Mouse (Mus musculus) limb, embryonic 14.5 days (tissue): Measurements from ENCODE around the gene Gsn. TPM values are rescaled to one million over a fixed set of nuclear protein-coding genes. Genes with fewer than 3 reads are reported as not detected.

Experiments used
- ATAC-seq: fragments of 200-750 bp; cut with Nextera tagmentation; 2 replicates; pipeline ENCODE4 v1.8.0; 2017; ENCODE audit warnings: low read depth, moderate number of reproducible peaks, moderate TSS enrichment; ENCODE audit not compliant: low FRiP score
- DNase-seq: peaks from one replicate; pipeline ENCODE4 v3.0.0-alpha.2; 2015; ENCODE audit warnings: low spot score
- H3K27ac ChIP-seq: fragments of 300-500 bp; sonication (generic); replicated peaks from 2 replicates; pipeline ENCODE4 v1.5.1; 2014; ENCODE audit warnings: low read depth, mild to moderate bottlenecking, low read length, moderate library complexity, mixed read lengths
- H3K27me3 ChIP-seq: fragments of 300-500 bp; sonication (generic); 2 replicates; pipeline ENCODE4 v1.6.1; 2014; ENCODE audit warnings: low read length, mixed read lengths; ENCODE audit not compliant: control insufficient read depth, insufficient read depth
- H3K36me3 ChIP-seq: fragments of 300-500 bp; sonication (generic); 2 replicates; pipeline ENCODE4 v1.6.1; 2014; ENCODE audit warnings: mild to moderate bottlenecking, low read length, moderate library complexity, mixed read lengths; ENCODE audit not compliant: control insufficient read depth, insufficient read depth
- H3K4me1 ChIP-seq: fragments of 300-500 bp; sonication (generic); 2 replicates; pipeline ENCODE4 v1.6.1; 2014; ENCODE audit warnings: antibody characterized with exemption, low read length, mixed read lengths; ENCODE audit not compliant: control insufficient read depth, insufficient read depth
- H3K4me2 ChIP-seq: fragments of 300-500 bp; sonication (generic); replicated peaks from 2 replicates; pipeline ENCODE4 v1.6.1; 2014; ENCODE audit warnings: low read depth, mild to moderate bottlenecking, low read length, moderate library complexity; ENCODE audit not compliant: severe bottlenecking
- H3K4me3 ChIP-seq: fragments of 300-500 bp; sonication (generic); replicated peaks from 2 replicates; pipeline ENCODE4 v1.5.1; 2014; ENCODE audit warnings: low read length
- H3K9ac ChIP-seq: fragments of 300-500 bp; sonication (generic); 2 replicates; pipeline ENCODE4 v1.6.1; 2014; ENCODE audit warnings: mild to moderate bottlenecking, low read depth, low read length, moderate library complexity; ENCODE audit not compliant: severe bottlenecking
- H3K9me3 ChIP-seq: fragments of 300-500 bp; sonication (generic); 2 replicates; pipeline ENCODE4 v1.6.1; 2016; ENCODE audit warnings: low read length; ENCODE audit not compliant: control insufficient read depth
- POLR2A ChIP-seq: fragments of 200-500 bp; IDR thresholded peaks from 2 replicates; pipeline ENCODE4 v1.8.0; 2012; ENCODE audit warnings: inconsistent platforms, mild to moderate bottlenecking, moderate library complexity, borderline replicate concordance; ENCODE audit not compliant: insufficient read depth, insufficient read length; ENCODE audit errors: extremely low read depth
- WGBS: fragments of 180-500 bp; shearing (Covaris S2); extraction: QIAGEN DNeasy Blood & Tissue Kit; methylation state at CpG from one replicate; pipeline ENCODE4 v1.1.7; 2014; 5-methylcytosine and 5-hydroxymethylcytosine counted together
- polyA plus RNA-seq, 2 experiments: library from polyadenylated mRNA; depleted of rRNA in 1 of 2; stranded (reverse) in 1 of 2; unstranded in 1 of 2; fragments of >200 nt; fragmentation: Nextera tagmentation in 1 of 2; extraction: Ambion mirVana in 1 of 2; gene quantifications; 2 replicates each; pipeline versions ENCODE4 v1.2.1 to v1.2.3; 2012 to 2014

Gsn gene
- 160 and 163 TPM in 2 replicates for polyA plus RNA-seq (2012; rRNA removed)
- 196 and 214 TPM in 2 replicates for polyA plus RNA-seq (2014; fragmentation: Nextera tagmentation; extraction: Ambion mirVana)

DNA sequence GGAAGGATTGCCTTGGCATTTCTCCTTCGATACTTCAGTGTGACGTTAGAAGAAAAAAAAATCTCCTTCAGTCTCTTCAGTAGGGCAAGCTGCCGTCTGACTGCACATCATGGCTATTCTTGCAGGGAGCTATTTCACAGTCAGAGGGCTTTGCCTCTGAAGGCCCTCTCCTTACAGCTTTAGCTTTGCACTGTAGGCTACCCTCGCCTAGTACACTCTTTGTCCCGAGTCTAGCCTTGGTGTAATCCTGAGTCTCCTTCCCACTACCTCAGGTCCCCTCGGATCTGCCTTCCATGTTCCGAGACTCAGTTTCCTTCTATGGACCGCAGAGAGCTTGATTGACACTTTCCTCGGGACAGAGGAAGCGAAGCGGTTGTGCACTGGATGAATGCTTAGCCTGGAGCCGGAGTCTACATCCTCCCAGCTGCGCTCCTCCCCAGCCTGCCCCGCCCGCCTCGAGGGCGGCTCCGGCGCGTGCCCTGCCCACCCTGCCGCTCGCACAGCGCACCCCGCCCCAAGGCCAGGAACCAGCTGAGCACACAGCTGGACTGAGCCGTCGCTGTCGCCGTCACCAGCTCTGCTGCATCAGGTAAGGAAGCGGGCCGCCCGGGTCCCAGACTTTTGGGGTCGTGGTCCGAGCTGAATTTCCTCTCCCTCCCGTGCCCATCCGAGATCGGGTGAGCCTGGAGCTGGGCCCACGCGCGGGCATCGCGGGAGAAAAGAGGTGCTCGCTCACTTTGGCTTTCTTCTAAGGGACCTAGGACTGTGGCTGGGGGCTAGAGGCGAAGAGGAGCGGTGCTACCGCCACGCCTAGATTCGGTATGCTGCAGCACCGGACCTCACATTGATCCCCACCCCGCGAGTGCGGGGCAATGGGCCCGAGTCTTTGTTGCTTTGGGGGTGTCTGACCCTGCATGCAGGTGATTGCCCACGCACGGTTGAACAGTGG is at the start of gene Gsn:
TSS of gene Gsn (plus strand) at position 496 of the 949 bp plus-strand sequence.
- peak; percentile 78 for DNase-seq
- H3K36me3 ChIP-seq, result no peaks in the 10 kb centered on the region
- TF ChIP-seq POLR2A, result peak; percentile 46; the same call in 1 of the 2 replicates
- H3K4me3 ChIP-seq, result peak within 1 kb of the TSS; percentile 65
- no peak within 1 kb of the TSS for H3K27ac ChIP-seq
- peak within 1 kb of the TSS; percentile 65 for H3K9ac ChIP-seq
- ATAC-seq, result peak; percentile 93
- H3K27me3 ChIP-seq, result peaks cover 8% of the 10 kb centered on the region; the same call in 1 of the 2 replicates
- no peaks in the 10 kb centered on the region for H3K9me3 ChIP-seq
- 4% methylated on average over 52 of the region's 54 CpGs for WGBS
- H3K4me1 ChIP-seq, result peaks cover 28% of the 10 kb centered on the region
- peak within 1 kb of the TSS; percentile 95 for H3K4me2 ChIP-seq

GRCm38 (mm10) chr2:35206761-35207160 is 49.4 kb upstream of the Gsn start:
- no peak for ATAC-seq
- Histone ChIP-seq H3K4me3 (no peak overlapping the region), H3K27me3 (no peaks in the 10 kb centered on the region), H3K9me3 (no peaks in the 10 kb centered on the region), H3K4me2 (no peak overlapping the region), H3K36me3 (no peaks in the 10 kb centered on the region), H3K4me1 (no peaks in the 10 kb centered on the region), H3K9ac (no peak overlapping the region), H3K27ac (no peak overlapping the region)
- WGBS, result 83% methylated on average over 3 of the region's 3 CpGs
- DNase-seq, result no peak
- TF ChIP-seq POLR2A, result no peak

DNA sequence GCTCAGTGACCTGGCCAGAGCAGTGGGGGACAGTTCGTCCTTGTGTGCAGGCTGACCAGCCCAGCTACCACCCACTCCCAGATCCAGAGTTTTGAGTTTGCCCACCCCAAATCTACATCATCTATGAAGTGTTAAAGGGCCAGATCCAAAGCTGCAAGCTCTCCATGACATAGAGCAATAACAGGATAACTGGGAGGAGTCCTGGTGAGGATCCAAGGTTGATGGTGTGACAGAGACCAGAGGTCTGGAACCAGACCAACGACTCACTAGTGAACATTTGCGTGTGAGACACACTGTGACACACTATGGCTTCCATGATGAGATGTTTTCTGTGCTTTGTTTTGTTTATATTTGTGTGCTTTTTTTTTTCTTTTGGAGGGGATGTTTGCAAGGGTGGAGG is 48.1 kb upstream of the Gsn start:
- no peak for TF ChIP-seq POLR2A
- Histone ChIP-seq H3K27me3 (no peaks in the 10 kb centered on the region), H3K4me1 (no peaks in the 10 kb centered on the region), H3K36me3 (no peaks in the 10 kb centered on the region), H3K4me2 (no peak overlapping the region), H3K9me3 (no peaks in the 10 kb centered on the region), H3K9ac (no peak overlapping the region), H3K4me3 (no peak overlapping the region), H3K27ac (no peak overlapping the region)
- DNase-seq (no peak), ATAC-seq (no peak)
- WGBS, result 69% methylated on average over 3 of the region's 3 CpGs

- no peak for TF ChIP-seq POLR2A
- Histone ChIP-seq H3K9me3 (no peaks in the 10 kb centered on the region), H3K4me1 (no peaks in the 10 kb centered on the region), H3K4me2 (no peak overlapping the region), H3K4me3 (no peak overlapping the region), H3K27ac (no peak overlapping the region), H3K36me3 (no peaks in the 10 kb centered on the region), H3K9ac (no peak overlapping the region), H3K27me3 (no peaks in the 10 kb centered on the region)
- DNase-seq, result no peak
- ATAC-seq, result no peak
- WGBS, result 64% methylated on average over 8 of the region's 8 CpGs
Measured at GRCm38 (mm10) chr2:35208931-35209665, 47.1 kb upstream of the Gsn start.

DNA sequence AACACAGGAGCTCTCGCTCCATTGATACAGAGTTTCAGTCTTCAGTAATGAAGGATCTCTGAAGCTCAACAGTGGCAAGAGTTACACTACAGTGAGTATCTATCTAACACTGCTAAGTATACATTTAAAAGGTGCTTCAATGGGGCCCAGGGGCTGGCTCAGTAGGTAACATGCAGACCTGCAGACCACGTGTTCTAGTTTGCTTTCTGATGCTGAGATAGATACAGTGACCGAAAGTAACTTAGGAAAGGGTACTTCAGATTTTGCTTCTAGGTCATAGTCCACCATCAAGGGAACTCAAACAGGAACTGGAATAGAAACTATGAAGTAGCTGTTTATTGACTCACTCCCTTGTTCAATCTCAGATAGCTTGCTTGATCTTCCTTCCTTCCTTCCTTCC is 44.5 kb upstream of the Gsn start:
- no peaks in the 10 kb centered on the region for H3K27me3 ChIP-seq
- no peak overlapping the region for H3K9ac ChIP-seq
- TF ChIP-seq POLR2A, result no peak
- H3K9me3 ChIP-seq, result no peaks in the 10 kb centered on the region
- H3K4me2 ChIP-seq, result no peak overlapping the region
- no peak overlapping the region for H3K4me3 ChIP-seq
- peaks cover 5% of the 10 kb centered on the region; the same call in 1 of the 2 replicates for H3K4me1 ChIP-seq
- DNase-seq (no peak), ATAC-seq (no peak)
- no peaks in the 10 kb centered on the region for H3K36me3 ChIP-seq
- H3K27ac ChIP-seq, result no peak overlapping the region
- 80% methylated on average over 3 of the region's 3 CpGs for WGBS
